Mouse (Mus musculus) MEL (cell line): Measurements from ENCODE around the gene Gm49318.

Experiments
- CTCF ChIP-seq, 3 experiments: IDR thresholded peaks in 2 of 3; conservative IDR thresholded peaks in 1 of 3; 2 replicates each; pipeline ENCODE4 v1.5.1; 2011 to 2012; ENCODE audit warnings: low read length in 3 of 3, low read depth in 2 of 3, mild to moderate bottlenecking in 2 of 3, improper control_type of control experiment in 1 of 3, inconsistent platforms in 1 of 3, mixed read lengths in 1 of 3, moderate library complexity in 1 of 3; ENCODE audit not compliant: control insufficient read depth in 1 of 3, insufficient read depth in 1 of 3, poor library complexity in 1 of 3, severe bottlenecking in 1 of 3
- ELF1 ChIP-seq: IDR thresholded peaks from 2 replicates; pipeline ENCODE4 v1.6.1; 2014; ENCODE audit warnings: low read depth, mild to moderate bottlenecking, inconsistent platforms, low read length, improper control_type of control experiment, moderate library complexity
- MYC ChIP-seq: IDR thresholded peaks from 2 replicates; pipeline ENCODE4 v1.6.1; 2011; ENCODE audit warnings: low read depth, mild to moderate bottlenecking, low read length, improper control_type of control experiment, moderate library complexity
- NRF1 ChIP-seq: IDR thresholded peaks from 2 replicates; pipeline ENCODE4 v1.6.1; 2014; ENCODE audit warnings: low read depth, mild to moderate bottlenecking, inconsistent platforms, low read length, improper control_type of control experiment, moderate library complexity; ENCODE audit not compliant: poor library complexity, insufficient read depth, severe bottlenecking
- POLR2A ChIP-seq, 2 experiments: IDR thresholded peaks; 2 replicates each; pipeline ENCODE4 v1.6.1; 2011 to 2012; ENCODE audit warnings: low read length in 2 of 2, mild to moderate bottlenecking in 2 of 2, control low read depth in 1 of 2, improper control_type of control experiment in 1 of 2, low read depth in 1 of 2, moderate library complexity in 1 of 2; ENCODE audit not compliant: control insufficient read depth in 1 of 2, insufficient read depth in 1 of 2, poor library complexity in 1 of 2
- UBTF ChIP-seq: IDR thresholded peaks from 2 replicates; pipeline ENCODE4 v1.6.1; 2012; ENCODE audit warnings: low read depth, mild to moderate bottlenecking, inconsistent platforms, low read length, improper control_type of control experiment, moderate library complexity, borderline replicate concordance; ENCODE audit not compliant: insufficient read depth

DNA sequence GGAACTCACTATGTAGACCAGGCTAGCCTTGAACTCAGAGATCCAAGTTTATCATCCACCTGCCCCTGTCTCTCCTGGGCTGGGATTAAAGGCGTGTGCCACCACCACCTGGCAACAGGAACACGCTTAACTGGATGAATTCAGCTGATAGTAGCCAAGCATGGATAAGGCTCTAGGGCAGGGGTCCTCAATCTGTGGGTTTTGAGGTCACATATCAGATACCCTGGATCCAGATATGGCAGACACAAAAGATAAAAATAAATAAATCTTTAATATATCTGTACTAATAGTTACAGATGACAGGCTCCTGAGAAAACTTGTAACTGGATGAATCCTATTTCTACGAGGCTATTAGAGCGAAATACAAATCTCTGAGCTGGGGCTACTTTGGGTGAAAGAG lies 44.6 kb upstream of the Gm49318 start:
- no peak for TF ChIP-seq MYC
- TF ChIP-seq CTCF (IDR thresholded peaks at IDR 0.05 in 2 of 3, conservative IDR thresholded peaks at IDR 0.05 in 1 of 3; ENCODE audit: control insufficient read depth in 1 of 3, insufficient read depth in 1 of 3, low read depth in 2 of 3, low read length in 3 of 3, poor library complexity in 1 of 3, severe bottlenecking in 1 of 3) = no peak
- TF ChIP-seq POLR2A (IDR thresholded peaks at IDR 0.05; ENCODE audit: control insufficient read depth in 1 of 2, insufficient read depth in 1 of 2, low read depth in 1 of 2, low read length in 2 of 2, poor library complexity in 1 of 2) = no peak
- no peak for TF ChIP-seq NRF1
- no peak for TF ChIP-seq UBTF
- no peak for TF ChIP-seq ELF1
